Mouse (Mus musculus) bone marrow, adult 2 months (tissue): Measurements from ENCODE around the gene Slfn2. TPM values are rescaled to one million over a fixed set of nuclear protein-coding genes. Genes with fewer than 3 reads are reported as not detected.
A peak's percentile ranks its signal among the peaks of the same experiment; 100 is the strongest.

Experiments
- H3K27ac ChIP-seq: fragments of 200-500 bp; 2 replicates; pipeline ENCODE4 v1.5.1; 2012; ENCODE audit warnings: low read depth, mild to moderate bottlenecking, control low read depth, inconsistent platforms, low read length; ENCODE audit not compliant: control insufficient read depth, poor library complexity, insufficient read depth
- H3K4me1 ChIP-seq: fragments of 200-500 bp; 2 replicates; pipeline ENCODE4 v1.6.1; 2011; ENCODE audit warnings: low read length; ENCODE audit not compliant: control insufficient read depth, insufficient read depth
- H3K4me3 ChIP-seq: fragments of 200-500 bp; replicated peaks from 2 replicates; pipeline ENCODE3; 2011; ENCODE audit warnings: mild to moderate bottlenecking, low read depth, low read length, control low read depth; ENCODE audit not compliant: control insufficient read depth
- CTCF ChIP-seq: fragments of 200-500 bp; IDR thresholded peaks from 2 replicates; pipeline ENCODE4 v1.5.1; 2011; ENCODE audit warnings: low read length, control low read depth; ENCODE audit not compliant: control insufficient read depth, insufficient read depth
- POLR2A ChIP-seq: fragments of 200-500 bp; IDR thresholded peaks from 2 replicates; pipeline ENCODE4 v1.6.1; 2011; ENCODE audit warnings: low read depth, mild to moderate bottlenecking, control low read depth, low read length, borderline replicate concordance; ENCODE audit not compliant: control insufficient read depth
- WGBS: fragments of 180-500 bp; shearing (Covaris S2); methylation state at CpG from one replicate; pipeline ENCODE4 v1.1.7; 2018; 5-methylcytosine and 5-hydroxymethylcytosine counted together
- polyA plus RNA-seq: library from polyadenylated mRNA; stranded (reverse); fragments of >200 nt; gene quantifications from 2 replicates; pipeline ENCODE4 v1.2.4, GENCODE M21; 2011; ENCODE audit warnings: low replicate concordance; ENCODE audit not compliant: missing spikeins, insufficient read depth, insufficient read length

The Slfn2 gene
- polyA plus RNA-seq, 1 experiment: 262 TPM

DNA sequence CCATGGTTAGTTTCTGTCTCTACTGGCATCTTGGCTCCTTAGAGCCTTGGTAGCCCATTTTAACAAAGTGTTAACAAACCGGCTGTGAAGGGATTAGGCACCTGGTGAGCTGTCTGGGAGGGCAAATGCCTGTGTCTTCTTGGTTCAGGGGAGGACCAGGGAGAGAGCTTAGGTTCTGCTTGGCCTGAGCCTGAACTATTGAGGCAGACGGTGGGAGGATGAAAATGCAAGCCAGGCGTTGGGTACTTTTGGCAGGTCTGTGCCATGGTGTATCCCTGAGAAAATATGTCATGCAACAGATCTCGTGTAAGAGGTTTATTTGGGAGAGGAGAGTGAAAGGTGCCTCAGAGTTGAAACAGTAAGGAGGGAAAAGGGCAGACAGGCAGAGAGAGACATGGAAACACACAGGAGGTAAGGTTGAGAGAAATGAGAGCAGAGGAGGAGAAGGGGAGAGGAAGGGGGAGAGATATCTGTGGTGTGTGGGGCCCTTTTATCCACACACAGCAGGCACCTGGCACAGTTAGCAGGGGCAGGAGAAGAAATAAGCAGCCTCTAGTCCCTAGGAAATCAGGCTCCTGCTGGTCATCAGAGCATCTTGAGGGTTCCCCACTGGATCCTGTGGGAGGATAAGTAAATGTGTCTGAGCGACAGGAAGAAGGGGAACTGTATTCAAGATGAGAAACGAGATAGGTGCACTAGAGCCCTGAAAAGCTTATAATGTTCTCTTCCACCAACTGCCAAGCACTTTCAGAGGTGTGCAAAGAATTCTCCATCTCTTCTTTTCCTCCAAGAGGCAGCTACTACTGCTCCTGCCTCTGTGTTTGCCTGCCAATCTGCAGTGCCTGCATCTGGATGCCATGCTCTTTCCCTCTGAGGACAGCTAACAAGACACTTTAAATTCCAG, 781 bp downstream of the Slfn2 start:
- H3K4me3 ChIP-seq: peak overlapping the region; percentile 80
- H3K4me1 ChIP-seq: peaks cover 1% of the 10 kb centered on the region
- H3K27ac ChIP-seq: peak overlapping the region; percentile 90
- WGBS: 8% methylated on average over 6 of the region's 6 CpGs
- no peak for TF ChIP-seq POLR2A
- TF ChIP-seq CTCF: no peak

DNA sequence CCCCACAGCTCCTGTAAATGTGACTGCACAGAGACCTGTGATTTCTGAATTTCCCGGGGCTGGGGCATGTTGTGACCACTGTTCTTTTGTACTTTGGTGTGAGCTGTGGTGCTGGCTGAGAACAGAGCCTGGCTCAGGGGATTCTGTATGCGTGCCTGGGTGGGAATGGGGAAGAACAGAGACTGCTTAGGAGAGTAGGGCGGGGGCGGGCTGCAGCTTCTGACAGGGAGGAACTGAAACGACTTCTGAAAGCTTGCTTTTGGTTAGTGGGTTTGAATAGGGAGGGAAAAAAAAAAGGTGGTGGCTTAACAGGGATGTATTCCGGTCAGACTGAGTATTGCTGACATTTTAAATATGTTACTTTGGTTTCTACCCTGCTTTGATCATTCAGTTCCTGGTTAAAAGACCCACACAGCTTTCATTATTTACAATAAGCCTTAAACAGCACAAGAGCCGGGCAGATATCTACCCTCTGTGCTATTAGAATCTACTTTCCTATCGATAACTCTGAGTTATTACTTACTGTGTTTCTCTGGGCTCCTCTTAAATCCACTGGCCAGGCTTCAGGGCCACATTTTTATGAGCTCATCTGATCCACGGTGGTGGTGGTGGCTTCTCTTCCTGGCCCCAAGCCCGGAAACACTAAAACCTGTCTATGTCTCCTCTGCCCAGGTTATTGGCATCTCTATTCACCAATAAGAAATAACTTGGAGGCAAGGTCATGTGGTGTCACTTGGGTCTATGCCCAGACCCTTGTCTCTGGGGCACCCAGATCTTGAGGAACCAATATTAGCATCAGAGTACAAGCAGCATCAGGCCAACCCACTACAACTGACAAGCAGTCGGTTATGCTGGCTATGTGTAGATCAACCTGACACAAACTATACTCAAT, 2.0 kb downstream of the Slfn2 start:
- TF ChIP-seq POLR2A: peak; percentile 60; the same call in 1 of the 2 replicates
- no peak for TF ChIP-seq CTCF
- Histone ChIP-seq H3K4me1 (peaks cover 1% of the 10 kb centered on the region), H3K27ac (peak overlapping the region; percentile 69), H3K4me3 (peak overlapping the region; percentile 80)
- WGBS: 1% methylated on average over 11 of the region's 11 CpGs

DNA sequence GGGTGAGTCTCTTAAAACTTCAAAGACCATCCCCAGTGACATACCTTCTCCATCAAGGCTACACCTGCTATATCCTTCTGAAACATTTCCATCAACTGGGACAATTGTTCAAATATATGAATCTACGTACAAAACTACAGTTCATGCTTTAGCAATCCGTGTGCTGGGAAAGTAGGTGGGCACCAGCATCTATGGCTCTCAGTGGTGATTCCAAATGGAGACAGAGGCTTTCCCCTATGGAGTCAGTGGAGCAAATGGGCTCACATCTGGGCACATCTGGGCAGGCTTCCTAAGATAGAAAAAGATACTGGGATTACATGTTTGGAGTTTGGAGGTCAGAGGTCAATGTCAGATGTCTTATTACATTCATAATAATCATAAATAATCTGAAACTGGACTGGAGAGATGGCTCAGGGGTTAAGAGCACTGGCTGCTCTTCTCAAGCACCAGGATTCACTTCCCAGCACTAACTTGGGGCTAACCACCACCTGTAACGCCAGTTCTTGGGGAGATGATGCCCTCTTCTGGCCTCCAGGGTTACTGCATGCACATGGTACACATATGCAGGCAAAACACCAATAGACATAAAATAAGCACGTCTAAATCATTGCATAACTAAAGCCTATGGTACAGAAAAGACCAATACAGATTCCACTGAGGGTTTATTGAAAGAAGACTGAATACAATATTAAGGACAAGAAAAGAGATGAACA, 3.2 kb downstream of the Slfn2 start:
- Histone ChIP-seq H3K4me1 (peaks cover 1% of the 10 kb centered on the region), H3K27ac (no peak overlapping the region; the same call in 1 of the 2 replicates), H3K4me3 (peak overlapping the region; percentile 53)
- TF ChIP-seq POLR2A: no peak
- TF ChIP-seq CTCF: peak; percentile 62
- WGBS: 74% methylated on average over 4 of the region's 4 CpGs

DNA sequence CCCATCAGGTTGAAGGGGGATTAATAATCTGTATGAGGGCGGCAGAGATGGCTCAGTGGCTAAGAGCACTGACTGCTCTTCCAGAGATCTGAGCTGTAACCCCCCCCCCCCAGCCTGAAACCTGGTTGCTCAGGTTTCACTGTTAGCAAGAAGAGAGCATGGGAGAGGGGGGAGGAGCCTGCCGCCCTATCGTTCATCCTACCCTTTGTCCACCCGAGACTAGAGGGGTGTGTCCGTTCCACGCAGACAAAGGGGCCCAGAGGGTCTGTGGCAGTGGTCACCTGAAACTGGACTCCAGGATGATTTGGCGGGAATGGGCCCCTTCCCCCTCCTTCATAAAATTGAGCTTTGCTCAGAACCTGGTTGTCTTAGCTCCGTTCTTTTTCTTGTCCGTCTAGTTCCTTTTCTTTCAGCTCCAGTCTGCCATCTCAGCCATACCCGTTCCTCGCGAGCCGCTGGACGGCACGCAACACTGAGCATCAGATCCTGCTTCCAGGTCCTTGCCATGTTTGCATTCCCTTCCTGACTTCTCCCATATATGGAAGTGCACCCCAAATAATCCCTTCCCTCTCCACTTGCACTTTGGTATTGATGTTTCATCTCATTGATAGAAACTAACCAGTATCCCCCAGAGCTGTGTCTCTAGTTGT, 5.5 kb downstream of the Slfn2 start:
- H3K27ac ChIP-seq: no peak overlapping the region
- TF ChIP-seq CTCF (no peak), POLR2A (no peak; the same call in 1 of the 2 replicates)
- 89% methylated on average over 15 of the region's 15 CpGs for WGBS
- H3K4me3 ChIP-seq: no peak overlapping the region
- H3K4me1 ChIP-seq: peaks cover 1% of the 10 kb centered on the region

DNA sequence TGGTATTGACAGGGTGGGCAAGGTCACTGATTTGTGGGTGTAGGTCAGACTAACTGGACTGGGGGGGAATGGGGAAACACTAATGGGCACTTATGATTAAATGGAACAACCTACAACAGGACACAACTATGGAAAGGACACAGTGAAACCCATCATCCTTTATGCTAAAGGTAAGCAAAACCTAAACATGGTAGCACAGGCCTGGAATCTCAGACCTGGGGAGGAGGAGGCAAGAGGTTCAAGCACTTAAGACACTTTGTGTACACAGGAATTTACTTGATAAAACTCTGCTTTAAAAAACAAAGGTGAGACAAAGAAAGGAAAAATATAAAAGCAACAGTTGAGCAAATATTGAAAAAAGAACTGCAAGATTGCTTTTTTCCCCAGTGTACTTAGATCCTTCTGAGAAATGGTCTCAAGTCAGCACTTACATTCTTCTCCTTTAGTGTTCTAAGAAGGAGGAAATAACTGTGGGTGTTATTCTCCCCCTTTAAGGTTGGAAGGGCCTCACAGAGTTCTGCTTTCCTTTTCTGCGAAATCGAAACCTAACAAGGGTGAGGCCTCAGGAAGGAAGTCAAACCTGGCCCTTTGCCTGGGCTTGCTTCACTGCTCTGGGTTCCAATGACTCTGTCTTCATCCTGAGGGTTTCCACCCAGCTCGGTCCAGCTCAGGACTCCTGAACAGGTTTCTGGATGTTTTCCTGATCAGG, 13.0 kb downstream of the Slfn2 start:
- TF ChIP-seq POLR2A (peak; percentile 11; the same call in 1 of the 2 replicates), CTCF (no peak)
- H3K4me1 ChIP-seq: peaks cover 8% of the 10 kb centered on the region; the same call in 1 of the 2 replicates
- peak overlapping the region; percentile 97 for H3K27ac ChIP-seq
- WGBS: 2% methylated on average over 3 of the region's 3 CpGs
- no peak overlapping the region for H3K4me3 ChIP-seq

DNA sequence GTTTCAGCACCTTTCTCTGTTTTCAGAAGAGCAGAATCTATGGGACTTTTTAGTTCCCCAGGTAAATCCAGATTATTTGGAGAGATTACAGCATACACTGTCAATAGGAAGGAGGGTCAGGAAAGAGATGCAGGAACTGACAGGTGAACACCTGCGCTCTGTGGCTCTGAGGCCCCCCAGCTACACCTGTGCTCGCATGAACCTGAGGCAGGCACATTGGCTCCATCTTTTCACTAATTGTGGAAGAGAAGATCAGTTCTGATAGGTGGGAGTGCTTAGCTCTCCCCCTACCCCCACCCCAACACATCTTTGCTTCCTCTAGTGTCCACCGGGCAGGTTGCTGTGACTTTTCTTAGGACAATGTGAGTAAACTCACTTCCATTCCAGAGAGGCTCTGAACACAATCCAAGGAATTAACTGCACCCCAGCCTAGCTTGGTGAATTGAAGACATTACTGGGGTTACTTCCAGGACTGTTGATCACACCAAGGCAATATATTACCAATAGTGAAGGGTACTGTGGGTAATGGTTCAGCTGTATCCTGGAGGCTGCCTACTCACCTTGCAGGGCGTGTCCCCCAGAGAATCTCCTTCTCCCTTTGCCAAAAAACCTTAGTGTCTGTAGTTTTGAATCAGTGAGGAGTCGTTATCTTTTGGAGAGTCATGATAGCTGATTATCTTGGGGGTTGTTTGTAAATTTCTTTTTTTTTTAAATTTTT, 13.7 kb downstream of the Slfn2 start:
- Histone ChIP-seq H3K4me3 (peak overlapping the region; percentile 17), H3K4me1 (peaks cover 8% of the 10 kb centered on the region; the same call in 1 of the 2 replicates), H3K27ac (peak overlapping the region; percentile 97)
- 25% methylated on average over 5 of the region's 5 CpGs for WGBS
- TF ChIP-seq POLR2A (no peak), CTCF (no peak)
